Mouse (Mus musculus) heart, postnatal 0 days (tissue): ENCODE data around the gene Adat1. TPM values are rescaled to one million over a fixed set of nuclear protein-coding genes. Genes with fewer than 3 reads are reported as not detected.

ENCODE experiments used
- ATAC-seq: fragments of 200-750 bp; cut with Nextera tagmentation; 2 replicates; pipeline ENCODE4 v1.8.0; 2017; ENCODE audit warnings: low read depth, moderate number of reproducible peaks, moderate library complexity; ENCODE audit not compliant: insufficient read depth
- DNase-seq: peaks from one replicate; pipeline ENCODE4 v3.0.0-alpha.2; 2016; ENCODE audit warnings: low spot score
- H3K27ac ChIP-seq: fragments of 300-500 bp; sonication (generic); 2 replicates; pipeline ENCODE4 v1.5.1; 2014; ENCODE audit warnings: low read depth, mild to moderate bottlenecking
- H3K27me3 ChIP-seq: fragments of 300-500 bp; sonication (generic); 2 replicates; pipeline ENCODE4 v1.6.1; 2014; ENCODE audit warnings: low read length, mixed read lengths; ENCODE audit not compliant: control insufficient read depth, insufficient read depth
- H3K36me3 ChIP-seq: fragments of 300-500 bp; sonication (generic); replicated peaks from 2 replicates; pipeline ENCODE4 v1.6.1; 2014; ENCODE audit warnings: low read length, mixed read lengths; ENCODE audit not compliant: control insufficient read depth, insufficient read depth
- H3K4me1 ChIP-seq: fragments of 300-500 bp; sonication (generic); 2 replicates; pipeline ENCODE4 v1.6.1; 2014; ENCODE audit warnings: antibody characterized with exemption; ENCODE audit not compliant: control insufficient read depth, insufficient read depth
- H3K4me2 ChIP-seq: fragments of 300-500 bp; sonication (generic); 2 replicates; pipeline ENCODE4 v1.6.1; 2014; ENCODE audit warnings: low read depth, mild to moderate bottlenecking, low read length, moderate library complexity
- H3K4me3 ChIP-seq: fragments of 300-500 bp; sonication (generic); 2 replicates; pipeline ENCODE4 v1.5.1; 2014; ENCODE audit warnings: low read depth, low read length
- H3K9ac ChIP-seq: fragments of 300-500 bp; sonication (generic); replicated peaks from 2 replicates; pipeline ENCODE4 v1.6.1; 2014; ENCODE audit warnings: low read depth, low read length, mixed read lengths
- H3K9me3 ChIP-seq: fragments of 300-500 bp; sonication (generic); replicated peaks from 2 replicates; pipeline ENCODE4 v1.6.1; 2016; ENCODE audit warnings: low read length; ENCODE audit not compliant: control insufficient read depth
- CTCF ChIP-seq: IDR thresholded peaks from 2 replicates; pipeline ENCODE4 v1.5.1; 2016; ENCODE audit warnings: antibody characterized with exemption, control low read depth, low read depth
- EP300 ChIP-seq: IDR thresholded peaks from 2 replicates; pipeline ENCODE4 v1.6.1; 2016; ENCODE audit warnings: antibody characterized with exemption, low read depth
- WGBS: fragments of 180-500 bp; shearing (Covaris S2); extraction: QIAGEN DNeasy Blood & Tissue Kit; methylation state at CpG from one replicate; pipeline ENCODE4 v1.1.7; 2014; 5-methylcytosine and 5-hydroxymethylcytosine counted together
- polyA plus RNA-seq: library from polyadenylated mRNA; unstranded; fragments of >200 nt; fragmentation: Nextera tagmentation; extraction: Ambion mirVana; gene quantifications from 2 replicates; pipeline ENCODE4 v1.2.1, GENCODE M21; 2015
- total RNA-seq: library from RNA; depleted of rRNA; stranded (reverse); fragments of >200 nt; gene quantifications from 2 replicates; pipeline ENCODE4 v1.2.3, GENCODE M21; 2014; ENCODE audit warnings: low replicate concordance

Adat1 gene
- total and polyA plus RNA-seq, 2 experiments from 2014 or later: 2.0 to 2.4 TPM

- Histone ChIP-seq H3K27me3 (no peaks in the 10 kb centered on the region), H3K9me3 (no peaks in the 10 kb centered on the region), H3K27ac (no peak overlapping the region), H3K4me2 (no peak overlapping the region), H3K36me3 (no peaks in the 10 kb centered on the region), H3K4me1 (peaks cover 14% of the 10 kb centered on the region), H3K9ac (no peak overlapping the region), H3K4me3 (no peak overlapping the region)
- 69% methylated on average over 3 of the region's 3 CpGs for WGBS
- no peak for TF ChIP-seq CTCF
- no peak for TF ChIP-seq EP300
- no peak for ATAC-seq
- DNase-seq: no peak
Observed at GRCm38 (mm10) chr8:111937184-111937583, 54.9 kb downstream of the Adat1 start.

- Histone ChIP-seq H3K9ac (no peak overlapping the region), H3K36me3 (no peaks in the 10 kb centered on the region), H3K27ac (no peak overlapping the region), H3K4me3 (no peak overlapping the region), H3K9me3 (no peaks in the 10 kb centered on the region), H3K4me2 (no peak overlapping the region), H3K4me1 (no peaks in the 10 kb centered on the region), H3K27me3 (no peaks in the 10 kb centered on the region)
- no peak for DNase-seq
- 83% methylated on average over 2 of the region's 2 CpGs for WGBS
- ATAC-seq: no peak
- TF ChIP-seq CTCF (no peak), EP300 (no peak)
Observed at GRCm38 (mm10) chr8:111934201-111934600, 57.9 kb downstream of the Adat1 start.

GRCm38 (mm10) chr8:111933348-111934076 is 58.6 kb downstream of the Adat1 start, which contains the start of gene Tmem231:
Gene Tmem231, minus strand, starts transcription at chr8:111933881.
- H3K4me1 ChIP-seq: no peaks in the 10 kb centered on the region
- no peak within 1 kb of the TSS for H3K27ac ChIP-seq
- WGBS: under 1% methylated on average over 51 of the region's 53 CpGs
- H3K36me3 ChIP-seq: no peaks in the 10 kb centered on the region
- TF ChIP-seq EP300 (no peak), CTCF (no peak)
- H3K4me2 ChIP-seq: peak within 1 kb of the TSS; percentile 75
- ATAC-seq: peak; percentile 99
- peak within 1 kb of the TSS; percentile 31; the same call in 1 of the 2 replicates for H3K9ac ChIP-seq
- peak; percentile 84 for DNase-seq
- H3K4me3 ChIP-seq: peak within 1 kb of the TSS; percentile 53
- no peaks in the 10 kb centered on the region for H3K27me3 ChIP-seq
- no peaks in the 10 kb centered on the region for H3K9me3 ChIP-seq

- ATAC-seq (no peak), DNase-seq (peak; percentile 27)
- H3K27me3 ChIP-seq: no peaks in the 10 kb centered on the region
- peak overlapping the region; percentile 53 for H3K4me3 ChIP-seq
- no peaks in the 10 kb centered on the region for H3K9me3 ChIP-seq
- H3K36me3 ChIP-seq: no peaks in the 10 kb centered on the region
- WGBS: 40% methylated on average over 19 of the region's 19 CpGs
- peak overlapping the region; percentile 75 for H3K4me2 ChIP-seq
- peak overlapping the region; percentile 31; the same call in 1 of the 2 replicates for H3K9ac ChIP-seq
- H3K27ac ChIP-seq: no peak overlapping the region
- TF ChIP-seq EP300 (no peak), CTCF (no peak)
- no peaks in the 10 kb centered on the region for H3K4me1 ChIP-seq
Observed at GRCm38 (mm10) chr8:111932580-111933336, 59.3 kb downstream of the Adat1 start.

GRCm38 (mm10) chr8:111931721-111932120 is 60.4 kb downstream of the Adat1 start:
- WGBS: 86% methylated on average over 16 of the region's 16 CpGs

More at GRCm38 (mm10) chr8:111931721-111932120, 60.4 kb downstream of the Adat1 start:
- Histone ChIP-seq H3K36me3 (no peaks in the 10 kb centered on the region), H3K27me3 (no peaks in the 10 kb centered on the region), H3K9ac (no peak overlapping the region), H3K27ac (no peak overlapping the region), H3K4me1 (no peaks in the 10 kb centered on the region), H3K4me3 (no peak overlapping the region), H3K9me3 (no peaks in the 10 kb centered on the region), H3K4me2 (no peak overlapping the region)
- TF ChIP-seq CTCF: no peak
- ATAC-seq: no peak
- no peak for DNase-seq
